Mouse (Mus musculus) MEL (cell line): ENCODE data around the gene Prr5l.

Experiments used
- CTCF ChIP-seq, 3 experiments: IDR thresholded peaks in 2 of 3; conservative IDR thresholded peaks in 1 of 3; 2 replicates each; pipeline ENCODE4 v1.5.1; 2011 to 2012; ENCODE audit warnings: low read length in 3 of 3, low read depth in 2 of 3, mild to moderate bottlenecking in 2 of 3, improper control_type of control experiment in 1 of 3, inconsistent platforms in 1 of 3, mixed read lengths in 1 of 3, moderate library complexity in 1 of 3; ENCODE audit not compliant: control insufficient read depth in 1 of 3, insufficient read depth in 1 of 3, poor library complexity in 1 of 3, severe bottlenecking in 1 of 3
- ELF1 ChIP-seq: IDR thresholded peaks from 2 replicates; pipeline ENCODE4 v1.6.1; 2014; ENCODE audit warnings: low read depth, mild to moderate bottlenecking, inconsistent platforms, low read length, improper control_type of control experiment, moderate library complexity
- EP300 ChIP-seq, 2 experiments: IDR thresholded peaks; 2 replicates each; pipeline ENCODE4 v1.6.1; 2011; ENCODE audit warnings: improper control_type of control experiment in 2 of 2, low read length in 2 of 2, low read depth in 1 of 2, mild to moderate bottlenecking in 1 of 2
- HCFC1 ChIP-seq: IDR thresholded peaks from 2 replicates; pipeline ENCODE4 v1.6.1; 2012; ENCODE audit warnings: low read depth, mild to moderate bottlenecking, inconsistent platforms, low read length, improper control_type of control experiment, moderate library complexity
- MAFK ChIP-seq: IDR thresholded peaks from 2 replicates; pipeline ENCODE4 v1.6.1; 2011; ENCODE audit warnings: low read depth, mild to moderate bottlenecking, low read length, improper control_type of control experiment, borderline replicate concordance
- NELFE ChIP-seq: IDR thresholded peaks from 2 replicates; pipeline ENCODE4 v1.6.1; 2011; ENCODE audit warnings: low read depth, low read length, improper control_type of control experiment
- POLR2A ChIP-seq, 2 experiments: IDR thresholded peaks; 2 replicates each; pipeline ENCODE4 v1.6.1; 2011 to 2012; ENCODE audit warnings: low read length in 2 of 2, mild to moderate bottlenecking in 2 of 2, control low read depth in 1 of 2, improper control_type of control experiment in 1 of 2, low read depth in 1 of 2, moderate library complexity in 1 of 2; ENCODE audit not compliant: control insufficient read depth in 1 of 2, insufficient read depth in 1 of 2, poor library complexity in 1 of 2
- POLR2AphosphoS2 ChIP-seq: IDR thresholded peaks from 2 replicates; pipeline ENCODE4 v1.6.1; 2011; ENCODE audit warnings: low read length, improper control_type of control experiment
- RAD21 ChIP-seq: IDR thresholded peaks from 2 replicates; pipeline ENCODE4 v1.6.1; 2011; ENCODE audit warnings: mild to moderate bottlenecking, low read depth, low read length, improper control_type of control experiment
- RCOR1 ChIP-seq: IDR thresholded peaks from 2 replicates; pipeline ENCODE4 v1.6.1; 2012; ENCODE audit warnings: low read depth, mild to moderate bottlenecking, inconsistent platforms, low read length, improper control_type of control experiment
- TCF12 ChIP-seq: IDR thresholded peaks from 2 replicates; pipeline ENCODE4 v1.6.1; 2014; ENCODE audit warnings: low read depth, mild to moderate bottlenecking, inconsistent platforms, low read length, improper control_type of control experiment, moderate library complexity
- USF1 ChIP-seq: IDR thresholded peaks from 2 replicates; pipeline ENCODE4 v1.6.1; 2014; ENCODE audit warnings: low read depth, mild to moderate bottlenecking, inconsistent platforms, low read length, improper control_type of control experiment, moderate library complexity
- USF2 ChIP-seq, 2 experiments: IDR thresholded peaks; 2 replicates each; pipeline ENCODE4 v1.6.1; 2011 to 2012; ENCODE audit warnings: improper control_type of control experiment in 2 of 2, low read length in 2 of 2, borderline replicate concordance in 1 of 2, inconsistent platforms in 1 of 2, low read depth in 1 of 2, mild to moderate bottlenecking in 1 of 2; ENCODE audit not compliant: insufficient read depth in 1 of 2
- ZC3H11A ChIP-seq: IDR thresholded peaks from 2 replicates; pipeline ENCODE4 v1.6.1; 2012; ENCODE audit warnings: low read depth, mild to moderate bottlenecking, inconsistent platforms, low read length, improper control_type of control experiment

DNA sequence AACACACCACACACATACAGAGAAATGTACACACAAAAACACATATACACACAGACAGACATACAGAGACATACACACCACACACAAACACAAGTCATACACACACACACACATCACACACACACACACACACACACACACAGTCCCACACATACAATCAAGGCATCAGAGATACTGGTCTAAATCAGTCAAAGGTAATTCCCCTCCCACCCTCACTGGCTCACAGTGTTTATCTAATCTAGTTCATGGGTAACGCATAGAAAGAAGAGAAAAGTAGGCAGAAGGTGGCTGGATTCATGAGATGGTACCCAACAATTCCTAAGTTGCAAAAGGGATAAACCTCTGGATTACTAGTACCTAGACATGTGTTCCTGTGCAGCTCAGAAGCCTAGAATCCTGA is 120.9 kb downstream of the Prr5l start:
- TF ChIP-seq TCF12 (no peak), CTCF (IDR thresholded peaks at IDR 0.05 in 2 of 3, conservative IDR thresholded peaks at IDR 0.05 in 1 of 3; ENCODE audit: control insufficient read depth in 1 of 3, insufficient read depth in 1 of 3, low read depth in 2 of 3, low read length in 3 of 3, poor library complexity in 1 of 3, severe bottlenecking in 1 of 3) (no peak), RAD21 (no peak), NELFE (no peak), POLR2AphosphoS2 (no peak), ELF1 (no peak), MAFK (no peak), EP300 (IDR thresholded peaks at IDR 0.05; ENCODE audit: low read depth in 1 of 2, low read length in 2 of 2) (no peak), USF1 (no peak), RCOR1 (no peak), ZC3H11A (no peak), USF2 (IDR thresholded peaks at IDR 0.05; ENCODE audit: borderline replicate concordance in 1 of 2, insufficient read depth in 1 of 2, low read depth in 1 of 2, low read length in 2 of 2) (no peak), POLR2A (IDR thresholded peaks at IDR 0.05; ENCODE audit: control insufficient read depth in 1 of 2, insufficient read depth in 1 of 2, low read depth in 1 of 2, low read length in 2 of 2, poor library complexity in 1 of 2) (no peak), HCFC1 (no peak)
